Mouse (Mus musculus) layer of hippocampus, adult 2 months (tissue): ENCODE measurements around the gene Diaph3. TPM values are rescaled to one million over a fixed set of nuclear protein-coding genes. Genes with fewer than 3 reads are reported as not detected.
"Not testable (repeated sequence)": the region's sequence is repeated elsewhere in the genome, so short reads cannot be mapped to it uniquely, and the experiment has no call there.

Source experiments
- DNase-seq, 2 experiments: peaks; one replicate each; pipeline ENCODE4 v3.0.0; 2022; ENCODE audit warnings: low spot score in 2 of 2
- H3K27ac ChIP-seq: fragments of 200-600 bp; 2 replicates; pipeline ENCODE4 v1.8.1; 2022
- H3K4me3 ChIP-seq: fragments of 200-600 bp; 2 replicates; pipeline ENCODE4 v1.8.1; 2022; ENCODE audit warnings: mild to moderate bottlenecking
- CTCF ChIP-seq: fragments of 200-600 bp; conservative IDR thresholded peaks from 2 replicates; pipeline ENCODE4 v1.8.1; 2022; ENCODE audit warnings: antibody characterized with exemption, mild to moderate bottlenecking, moderate library complexity
- total RNA-seq, 2 experiments: library from RNA; stranded (reverse); gene quantifications; 2 replicates each; pipeline ENCODE4 v1.2.3; 2021

The Diaph3 gene
- total RNA-seq, 2 experiments from 2014 or later: 4.4 to 4.6 TPM

DNA sequence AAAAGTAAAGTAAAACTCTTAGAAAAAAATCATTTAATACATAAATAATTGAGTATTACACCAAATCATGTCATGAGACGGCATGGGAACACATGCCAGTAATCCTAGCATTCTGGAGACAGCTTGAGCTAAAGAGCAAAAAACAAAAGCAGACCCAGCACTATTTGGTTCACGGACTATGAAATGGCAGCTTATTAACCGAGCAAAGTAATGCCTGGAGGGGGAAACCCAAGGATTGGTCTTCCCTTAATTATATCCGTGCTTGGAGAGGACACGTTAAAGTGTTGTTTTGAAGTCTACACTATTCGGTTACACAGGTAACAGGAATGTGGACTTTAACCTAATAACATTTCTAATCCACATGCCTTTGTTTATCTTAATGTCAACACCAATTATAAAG is 19.2 kb downstream of the Diaph3 start:
- no peak overlapping the region for H3K27ac ChIP-seq
- TF ChIP-seq CTCF: no peak
- H3K4me3 ChIP-seq: no peak overlapping the region
- no peak for DNase-seq

DNA sequence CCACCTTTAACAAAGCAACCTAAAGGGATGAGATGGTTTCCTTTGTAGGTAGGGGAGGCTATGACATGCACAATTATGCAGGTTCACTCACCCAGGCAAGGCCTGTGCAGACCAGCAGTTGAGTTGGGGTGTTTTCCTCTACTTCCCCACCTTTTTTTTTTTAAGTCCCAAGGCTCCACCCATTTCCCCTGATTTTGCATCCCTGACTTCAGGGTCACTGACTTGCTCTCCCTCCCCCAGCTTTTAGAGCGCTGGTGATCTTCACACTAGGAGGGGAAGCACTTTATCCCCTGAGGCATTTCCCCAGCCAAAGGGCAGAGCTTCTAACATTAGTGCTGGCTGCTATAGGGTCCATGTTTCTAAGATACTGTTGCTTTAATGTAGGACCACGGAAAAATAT is 30.4 kb downstream of the Diaph3 start:
- DNase-seq: no peak
- TF ChIP-seq CTCF: no peak
- H3K27ac ChIP-seq: no peak overlapping the region

DNA sequence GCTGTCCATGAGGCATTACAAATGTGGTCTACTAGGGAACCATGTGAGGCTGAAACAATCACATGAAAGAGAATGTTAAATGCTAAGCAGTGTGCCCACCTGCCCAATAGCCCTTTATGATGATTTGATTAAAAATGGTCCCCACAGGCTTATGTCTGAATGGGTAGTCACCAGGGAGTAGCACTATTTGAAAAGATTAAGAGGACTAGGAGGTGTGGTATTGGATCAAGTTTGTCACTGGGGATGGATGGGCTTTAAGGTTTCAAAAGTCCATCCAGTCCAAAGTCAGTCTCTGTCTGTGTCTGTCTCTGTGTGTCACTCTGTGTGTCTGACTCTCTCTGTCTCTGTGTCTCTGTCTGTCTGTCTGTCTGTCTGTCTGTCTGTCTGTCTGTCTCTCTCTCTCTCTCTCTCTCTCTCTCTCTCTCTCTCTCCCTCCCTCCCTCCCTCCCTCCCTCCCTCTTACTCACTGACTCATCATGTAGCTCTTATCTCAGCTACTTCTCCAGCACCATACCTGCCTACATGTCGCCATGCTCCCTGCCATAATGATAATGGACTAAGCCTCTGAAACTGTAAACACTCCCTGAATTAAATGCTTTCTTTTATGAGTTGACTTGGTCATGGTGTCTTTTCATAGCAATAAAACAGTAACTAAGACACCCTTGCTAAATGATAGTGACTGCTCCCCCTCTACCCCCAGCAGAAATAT is 41.5 kb downstream of the Diaph3 start:
- no peak for TF ChIP-seq CTCF
- Histone ChIP-seq H3K27ac (no peak overlapping the region), H3K4me3 (no peak overlapping the region)
- no peak for DNase-seq

More for the DNA sequence above, 30.4 kb downstream of the Diaph3 start:
- H3K4me3 ChIP-seq: no peak overlapping the region

DNA sequence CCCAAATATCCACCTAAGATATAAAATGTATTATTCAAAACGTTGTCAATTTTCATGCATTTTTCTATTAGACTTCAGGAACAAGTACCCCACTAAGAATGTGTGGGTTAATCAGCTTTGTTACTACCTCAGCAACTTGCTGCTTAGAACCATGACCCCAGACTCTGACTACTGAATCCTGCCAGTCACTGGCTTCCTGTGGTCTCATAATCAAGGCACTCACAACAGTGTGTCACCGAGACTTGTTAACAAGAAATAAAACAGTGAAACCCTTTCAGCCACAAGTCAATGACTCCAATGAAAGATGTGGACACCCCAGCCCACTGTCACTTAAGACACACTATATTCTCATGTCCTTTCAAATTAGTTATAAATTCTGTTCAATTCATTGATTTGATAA is 42.9 kb downstream of the Diaph3 start:
- no peak for DNase-seq
- no peak for TF ChIP-seq CTCF
- Histone ChIP-seq H3K27ac (no peak overlapping the region), H3K4me3 (no peak overlapping the region)

DNA sequence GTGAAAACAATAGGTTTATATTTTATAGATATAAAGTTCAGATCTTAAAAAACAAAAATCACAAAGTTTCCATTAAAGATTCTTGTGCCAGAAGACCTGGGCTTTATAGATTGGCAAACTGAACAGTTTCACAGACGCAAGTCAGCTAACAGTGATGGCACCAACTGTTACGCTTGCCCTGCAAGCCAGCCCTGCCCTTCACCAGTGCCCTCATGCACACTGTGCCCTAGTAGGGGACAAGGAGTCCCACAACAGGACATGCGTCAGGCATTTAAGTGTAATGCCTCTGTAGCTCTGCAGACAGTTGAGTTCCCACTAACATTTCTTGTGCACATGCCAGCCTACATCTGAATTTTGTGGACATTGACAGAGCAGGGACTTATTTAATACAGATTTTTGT is 49.5 kb downstream of the Diaph3 start:
- H3K27ac ChIP-seq: no peak overlapping the region
- H3K4me3 ChIP-seq: no peak overlapping the region
- DNase-seq: no peak
- TF ChIP-seq CTCF: no peak

DNA sequence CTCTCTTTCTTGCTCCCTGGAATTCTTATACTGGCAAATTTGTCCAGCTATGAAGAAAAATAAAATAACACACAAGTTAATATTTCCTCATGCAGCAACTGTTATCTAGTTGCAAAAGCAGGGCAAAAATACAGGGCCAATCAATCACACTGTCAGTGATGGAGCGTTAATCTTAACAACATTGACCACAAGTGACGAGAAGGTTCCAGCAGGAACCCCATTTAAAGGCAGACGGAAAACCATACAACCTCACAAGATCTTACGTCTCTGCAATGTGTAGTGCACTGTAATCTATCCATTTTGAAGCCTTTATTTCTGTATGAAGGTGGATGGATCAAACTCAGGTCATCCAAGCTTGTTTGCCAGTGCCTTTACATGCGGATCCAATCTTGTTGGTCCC is 49.9 kb downstream of the Diaph3 start:
- no peak for TF ChIP-seq CTCF
- Histone ChIP-seq H3K4me3 (no peak overlapping the region), H3K27ac (no peak overlapping the region)
- no peak for DNase-seq

DNA sequence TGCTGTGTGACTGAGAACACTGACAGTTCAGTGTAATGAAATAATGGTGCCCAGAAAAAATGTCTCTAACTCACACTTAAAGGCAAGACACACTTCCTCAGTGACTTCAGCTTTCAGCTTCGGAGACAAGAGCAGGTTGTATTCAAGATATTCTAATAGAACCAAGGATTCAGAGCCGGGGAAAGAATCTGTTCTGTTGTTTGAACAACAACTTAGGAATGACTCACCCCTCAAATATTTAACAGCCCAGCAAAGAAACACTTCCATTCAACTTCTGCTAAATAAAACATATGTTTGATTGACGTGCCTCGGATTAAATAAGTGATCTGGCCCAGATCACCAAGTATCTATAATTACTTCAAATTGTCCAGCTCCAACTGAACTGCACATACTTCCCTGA is 52.1 kb downstream of the Diaph3 start:
- TF ChIP-seq CTCF: no peak
- no peak for DNase-seq
- Histone ChIP-seq H3K27ac (no peak overlapping the region), H3K4me3 (no peak overlapping the region)

DNA sequence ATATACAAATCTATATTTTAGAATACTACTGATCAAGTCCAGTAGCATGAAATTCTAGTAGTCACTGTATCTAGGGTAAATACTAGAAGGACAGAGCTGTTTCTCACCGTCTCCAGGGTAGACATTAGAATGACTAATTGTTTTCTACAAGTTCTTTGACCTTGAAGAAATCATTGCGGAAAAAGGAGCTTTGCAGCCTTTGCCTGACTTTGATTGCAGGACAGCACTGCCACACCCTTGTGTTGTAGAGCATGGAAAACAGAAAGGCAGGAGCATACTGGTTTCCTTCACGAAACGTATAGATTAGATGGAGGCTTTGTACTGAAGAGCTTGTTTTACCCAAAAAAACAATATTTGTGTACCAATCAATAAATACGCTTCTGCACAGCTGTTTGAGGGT is 52.6 kb downstream of the Diaph3 start:
- no peak for DNase-seq
- TF ChIP-seq CTCF: no peak
- Histone ChIP-seq H3K27ac (no peak overlapping the region), H3K4me3 (no peak overlapping the region)

DNA sequence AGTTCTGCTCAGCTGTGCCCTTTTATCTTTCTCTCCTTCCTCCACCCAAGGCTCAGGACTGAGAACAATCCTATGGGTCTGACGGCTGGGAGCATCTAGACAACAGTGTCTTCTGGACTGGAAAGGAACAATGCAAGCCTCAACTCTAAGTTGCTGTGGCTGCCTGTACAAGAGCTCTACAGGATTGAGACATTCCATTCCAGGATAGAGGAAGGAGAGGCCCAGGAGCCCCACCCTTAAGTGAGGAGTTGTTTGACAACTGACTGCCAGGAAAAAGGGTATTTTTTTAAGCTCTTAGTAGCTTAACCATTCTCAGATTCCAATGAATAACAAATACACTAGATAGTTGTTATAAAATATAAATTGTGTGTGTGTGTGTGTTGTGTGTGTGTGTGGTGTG is 53.0 kb downstream of the Diaph3 start:
- TF ChIP-seq CTCF: no peak
- DNase-seq: no peak

DNA sequence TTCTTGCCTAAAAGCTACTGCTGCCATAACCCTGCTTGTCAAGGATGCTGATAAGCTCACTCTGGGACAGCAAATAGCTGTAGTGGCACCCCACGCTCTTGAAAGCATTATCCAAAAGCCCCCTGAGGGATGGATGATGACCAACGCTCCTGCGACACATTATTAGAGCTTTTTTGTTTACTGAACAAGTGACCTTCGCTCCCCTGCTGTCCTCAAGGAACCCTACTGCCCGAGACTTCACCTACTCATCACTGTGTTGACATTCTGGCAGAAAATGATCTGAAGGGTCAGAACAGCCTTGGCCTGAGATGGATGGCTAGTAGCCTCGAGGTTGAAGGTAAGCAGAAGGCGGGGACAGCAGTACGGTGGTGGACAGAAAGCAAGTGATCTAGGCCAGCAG is 56.1 kb downstream of the Diaph3 start:
- not testable (repeated sequence) for DNase-seq, H3K4me3 ChIP-seq

More for the DNA sequence above, 53.0 kb downstream of the Diaph3 start:
- H3K4me3 ChIP-seq: no peak overlapping the region
- H3K27ac ChIP-seq: no peak overlapping the region

DNA sequence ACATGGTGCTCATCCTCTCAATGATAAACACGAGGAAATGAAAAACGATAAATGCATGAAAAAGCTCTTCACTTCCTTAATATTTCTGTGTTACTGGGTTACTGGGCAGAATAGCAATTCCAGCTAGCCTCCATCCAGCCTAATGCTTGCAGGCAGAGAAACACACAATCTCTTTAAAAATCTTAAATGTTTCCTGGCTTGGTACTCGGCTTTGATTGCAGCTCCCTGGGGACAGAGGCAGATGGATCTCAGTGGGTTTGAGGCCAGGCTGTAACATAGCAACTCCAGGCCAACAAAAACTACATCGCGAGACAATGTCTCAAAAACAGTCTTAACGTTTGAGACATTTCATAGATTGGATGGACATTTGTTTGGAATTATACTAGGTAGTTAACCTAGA is 57.1 kb downstream of the Diaph3 start:
- no peak overlapping the region for H3K4me3 ChIP-seq
- TF ChIP-seq CTCF: no peak
- no peak overlapping the region for H3K27ac ChIP-seq
- DNase-seq: no peak

More for the DNA sequence above, 56.1 kb downstream of the Diaph3 start:
- H3K27ac ChIP-seq: not testable (repeated sequence)

DNA sequence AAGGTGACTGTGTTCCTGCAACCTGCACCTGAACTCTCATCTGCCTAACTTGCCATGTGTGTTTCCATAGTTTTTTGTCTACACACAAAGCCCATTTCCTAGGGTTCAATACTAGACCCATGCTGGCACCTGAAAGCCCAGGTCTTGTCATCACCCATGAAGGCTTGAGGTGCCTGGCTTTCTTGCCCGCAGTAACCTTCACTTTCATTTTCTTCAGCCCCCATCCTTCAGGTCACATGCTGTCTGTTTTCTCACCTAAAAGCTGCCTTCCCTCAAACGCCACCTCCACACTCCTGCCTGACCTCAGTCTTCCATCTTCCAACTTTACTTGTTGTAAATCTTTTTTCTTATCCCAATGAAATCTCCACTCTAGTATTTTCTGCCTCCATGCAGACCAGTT is 61.3 kb downstream of the Diaph3 start:
- DNase-seq: no peak
- Histone ChIP-seq H3K4me3 (no peak overlapping the region), H3K27ac (no peak overlapping the region)
- no peak for TF ChIP-seq CTCF

DNA sequence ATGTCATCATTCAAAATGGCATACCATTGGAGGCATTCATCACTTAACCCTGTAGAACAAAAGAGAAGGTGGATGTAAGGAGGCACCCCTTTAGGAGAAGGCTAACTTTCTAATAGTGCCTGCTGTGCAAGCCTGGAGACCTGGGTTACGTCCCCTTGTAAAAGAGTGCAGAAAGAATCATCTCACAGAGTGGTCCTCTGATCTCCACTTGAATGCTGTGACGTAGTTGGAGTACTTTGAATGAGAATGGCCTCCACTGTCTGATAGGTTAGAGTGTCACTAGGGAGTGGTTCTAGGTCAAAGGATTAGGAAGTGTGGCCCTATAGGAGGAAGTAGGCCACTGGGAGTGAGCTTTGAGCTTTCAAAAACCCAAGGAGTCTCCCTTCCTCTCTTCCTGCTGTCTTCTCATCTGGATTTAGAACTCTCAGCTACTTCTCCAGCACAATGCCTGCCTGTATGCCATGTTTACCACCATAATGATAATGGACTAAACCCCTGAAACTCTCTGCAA is 66.0 kb downstream of the Diaph3 start:
- no peak for DNase-seq
- TF ChIP-seq CTCF: no peak
- Histone ChIP-seq H3K27ac (no peak overlapping the region), H3K4me3 (no peak overlapping the region)

DNA sequence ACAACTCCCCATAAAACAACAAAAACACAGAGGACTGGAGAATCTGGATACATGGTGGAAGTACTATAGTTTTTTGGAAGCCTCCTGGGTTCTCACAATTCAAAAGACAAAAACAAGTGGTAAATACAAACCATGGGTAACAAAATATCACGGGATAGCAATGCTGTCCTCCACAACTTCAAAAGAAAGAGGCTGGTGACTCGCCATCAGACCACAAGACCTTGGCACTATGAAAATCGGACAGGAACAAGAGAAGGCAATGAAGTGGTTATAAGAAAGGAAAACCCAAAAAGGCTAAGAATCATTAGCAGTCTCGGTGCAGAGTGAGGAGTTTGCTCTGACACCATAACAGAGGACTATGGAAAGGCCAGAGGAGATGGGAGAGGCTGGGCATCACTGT is 76.8 kb downstream of the Diaph3 start:
- DNase-seq: no peak
- Histone ChIP-seq H3K4me3 (no peak overlapping the region), H3K27ac (no peak overlapping the region)
- no peak for TF ChIP-seq CTCF
